Mouse (Mus musculus): ENCODE measurements at regions not wholly inside any gene's neighbourhood (a gene's known extent, or its start where the extent isn't known, plus 50 kb on each side); places are given as distances from the start of the nearest gene placed in this dataset.

DNA sequence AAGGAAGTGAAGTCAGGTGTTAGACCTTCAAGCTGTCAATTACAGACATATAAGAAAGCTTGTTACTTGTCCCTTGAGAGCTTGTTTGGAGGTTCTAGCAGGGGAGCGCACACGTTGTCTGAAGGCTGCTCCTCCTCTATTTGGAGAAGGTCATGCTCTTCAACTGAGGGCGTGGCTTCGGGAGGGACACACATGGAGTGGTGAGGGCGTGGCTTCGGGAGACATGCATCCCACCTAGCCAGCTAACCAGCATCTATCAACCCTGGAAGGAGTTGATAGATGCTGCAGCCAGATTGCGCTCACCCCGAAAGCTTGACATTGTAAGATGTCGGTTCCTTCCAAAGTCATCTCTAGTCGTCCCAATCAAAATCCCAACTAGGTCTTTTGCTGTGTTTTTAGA, 94.9 kb upstream of the Mylip start:
- Histone ChIP-seq H3K4me1 (no peaks in the 10 kb centered on the region), H3K9me3 (no peaks in the 10 kb centered on the region), H3K27ac (replicated peaks) (no peak overlapping the region), H3K36me3 (no peaks in the 10 kb centered on the region), H3K9ac (replicated peaks) (no peak overlapping the region), H3K4me3 (no peak overlapping the region), H3K27me3 (no peaks in the 10 kb centered on the region), H3K4me2 (replicated peaks) (no peak overlapping the region)
- no peak for ATAC-seq (replicated peaks)
- WGBS, result 94% methylated on average over 10 of the region's 10 CpGs

DNA sequence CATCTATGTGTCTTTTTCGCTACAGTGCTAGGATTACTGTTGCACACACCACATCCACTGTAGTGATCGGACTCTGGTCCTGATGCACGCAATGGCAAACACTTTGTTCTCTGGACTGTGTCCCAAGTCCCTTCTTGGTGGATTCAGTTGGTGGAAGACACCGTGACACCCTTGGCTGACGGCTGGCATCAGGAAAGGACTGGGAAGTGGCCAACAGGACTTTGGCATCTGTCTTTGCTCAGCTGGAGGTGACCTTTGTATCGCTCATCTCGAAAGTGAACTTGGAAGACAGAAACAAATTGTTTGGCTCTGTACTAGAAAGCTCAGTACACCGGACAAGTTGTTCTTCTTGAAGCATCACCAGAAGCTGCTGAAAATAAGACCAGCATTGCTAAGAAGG, 88.9 kb upstream of the Mylip start:
- 93% methylated on average over 8 of the region's 8 CpGs for WGBS
- no peaks in the 10 kb centered on the region for H3K36me3 ChIP-seq
- no peak for ATAC-seq (replicated peaks)
- no peak overlapping the region for H3K9ac ChIP-seq (replicated peaks)
- no peak overlapping the region for H3K4me2 ChIP-seq (replicated peaks)
- H3K27me3 ChIP-seq, result no peaks in the 10 kb centered on the region
- no peaks in the 10 kb centered on the region for H3K4me1 ChIP-seq
- H3K27ac ChIP-seq (replicated peaks), result no peak overlapping the region
- no peak overlapping the region for H3K4me3 ChIP-seq
- H3K9me3 ChIP-seq, result no peaks in the 10 kb centered on the region

DNA sequence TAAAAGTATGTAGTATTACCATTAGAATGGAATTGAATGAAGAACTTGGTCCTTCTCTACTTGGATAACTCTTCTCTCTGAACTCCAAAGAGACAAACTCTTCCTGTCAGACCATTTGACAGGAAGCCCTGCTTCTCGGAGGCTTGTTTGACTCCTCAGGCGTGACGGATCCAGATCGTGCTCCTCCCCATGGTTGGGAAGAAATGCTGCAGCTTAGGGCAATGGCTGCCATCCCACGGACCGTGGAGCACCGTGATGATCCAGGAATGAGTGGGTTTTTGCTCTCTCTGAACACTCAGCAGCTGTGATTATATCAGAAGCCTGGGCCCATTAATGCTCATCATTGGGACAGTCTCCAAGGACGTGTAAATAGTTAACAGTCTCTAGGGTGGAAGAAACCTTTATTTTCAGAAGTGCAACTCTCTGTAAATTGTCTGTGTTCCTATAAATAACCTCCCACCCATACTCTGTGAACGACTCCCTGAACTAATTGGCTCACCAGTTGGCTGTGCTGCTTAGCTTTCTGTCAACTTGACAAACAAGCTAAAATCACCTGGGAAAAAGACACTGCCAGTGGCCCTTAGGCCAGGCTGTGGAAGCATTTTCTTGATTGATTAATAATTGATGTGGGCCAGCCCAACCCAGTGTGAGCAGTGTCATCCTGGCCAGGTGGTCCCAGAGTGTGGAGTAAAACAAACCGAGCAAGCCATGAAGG, 88.2 kb upstream of the Mylip start:
- H3K27me3 ChIP-seq, result no peaks in the 10 kb centered on the region
- no peaks in the 10 kb centered on the region for H3K4me1 ChIP-seq
- no peak for ATAC-seq (replicated peaks)
- H3K9ac ChIP-seq (replicated peaks), result no peak overlapping the region
- no peak overlapping the region for H3K4me2 ChIP-seq (replicated peaks)
- no peak overlapping the region for H3K27ac ChIP-seq (replicated peaks)
- 83% methylated on average over 10 of the region's 10 CpGs for WGBS
- no peaks in the 10 kb centered on the region for H3K9me3 ChIP-seq
- no peak overlapping the region for H3K4me3 ChIP-seq
- no peaks in the 10 kb centered on the region for H3K36me3 ChIP-seq

DNA sequence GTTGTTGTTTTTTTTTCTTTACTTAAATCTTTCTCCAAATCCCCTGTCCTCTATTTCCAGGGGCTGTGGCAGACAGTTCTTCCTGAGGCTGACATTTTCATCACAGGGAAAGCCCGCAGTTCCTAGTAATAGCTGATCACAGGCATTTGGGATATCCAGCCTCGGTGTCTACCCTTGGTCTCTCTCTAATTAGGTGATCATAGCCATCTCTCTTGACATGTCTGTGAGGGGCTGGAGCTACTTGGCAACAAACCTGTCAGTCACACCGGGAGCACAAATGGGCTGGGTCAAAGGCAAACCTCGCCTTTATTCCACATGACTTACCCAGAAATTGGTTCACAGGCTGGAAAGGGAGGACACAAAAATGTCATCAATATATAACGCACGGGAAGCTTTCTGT, 86.7 kb upstream of the Mylip start:
- WGBS, result 39% methylated on average over 6 of the region's 6 CpGs
- Histone ChIP-seq H3K4me2 (replicated peaks) (no peak overlapping the region), H3K27me3 (no peaks in the 10 kb centered on the region), H3K36me3 (no peaks in the 10 kb centered on the region), H3K4me3 (no peak overlapping the region), H3K4me1 (no peaks in the 10 kb centered on the region), H3K9me3 (no peaks in the 10 kb centered on the region), H3K9ac (replicated peaks) (no peak overlapping the region), H3K27ac (replicated peaks) (no peak overlapping the region)
- no peak for ATAC-seq (replicated peaks)

DNA sequence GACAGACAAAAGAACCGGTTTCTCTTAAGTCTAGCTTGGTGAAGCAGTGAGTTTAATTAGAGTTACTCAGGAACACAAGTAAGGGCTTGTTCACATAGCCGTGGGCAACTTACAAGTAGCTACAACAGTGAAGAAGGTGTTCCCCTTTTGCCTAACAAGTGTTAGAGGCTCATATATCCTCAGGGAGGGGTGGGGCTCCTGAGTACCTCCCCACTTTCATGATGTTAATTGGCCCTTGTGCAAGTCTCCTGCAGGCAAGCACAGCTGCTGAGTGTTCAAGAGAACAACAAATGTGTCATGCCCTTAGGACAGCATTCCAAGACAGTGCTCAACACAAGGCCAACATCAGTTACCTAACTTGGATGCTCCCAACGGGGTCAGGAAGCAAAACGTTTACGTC, 83.4 kb upstream of the Mylip start:
- 59% methylated on average over 5 of the region's 5 CpGs for WGBS
- no peak for ATAC-seq (replicated peaks)

DNA sequence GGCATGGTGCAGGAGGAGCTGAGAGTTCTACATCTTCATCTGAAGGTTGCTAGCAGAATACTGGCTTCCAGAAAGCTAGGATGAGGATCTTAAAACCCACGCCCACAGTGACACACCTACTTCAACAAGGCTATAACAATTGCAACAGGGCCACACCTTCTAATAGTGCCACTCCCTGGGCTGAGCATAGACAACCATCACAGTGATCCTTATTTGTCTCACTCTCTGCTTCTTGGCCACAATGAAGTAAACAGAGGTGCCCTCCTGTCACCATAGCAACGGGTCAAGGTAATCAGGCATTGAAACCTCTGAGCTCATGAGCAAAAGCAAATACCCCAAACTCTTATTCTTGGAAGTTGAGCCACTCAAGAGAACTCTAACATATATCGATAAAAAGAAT, 82.3 kb upstream of the Mylip start:
- Histone ChIP-seq H3K4me1 (no peaks in the 10 kb centered on the region), H3K4me3 (no peak overlapping the region), H3K9me3 (no peaks in the 10 kb centered on the region), H3K4me2 (replicated peaks) (no peak overlapping the region), H3K27ac (replicated peaks) (no peak overlapping the region), H3K9ac (replicated peaks) (no peak overlapping the region), H3K36me3 (no peaks in the 10 kb centered on the region), H3K27me3 (no peaks in the 10 kb centered on the region)
- ATAC-seq (replicated peaks), result no peak
- WGBS, result 90% methylated on average over 3 of the region's 3 CpGs

More for the DNA sequence above, 83.4 kb upstream of the Mylip start:
- Histone ChIP-seq H3K4me3 (no peak overlapping the region), H3K9ac (replicated peaks) (no peak overlapping the region), H3K27ac (replicated peaks) (no peak overlapping the region), H3K4me2 (replicated peaks) (no peak overlapping the region), H3K27me3 (no peaks in the 10 kb centered on the region), H3K4me1 (no peaks in the 10 kb centered on the region), H3K36me3 (no peaks in the 10 kb centered on the region), H3K9me3 (no peaks in the 10 kb centered on the region)

DNA sequence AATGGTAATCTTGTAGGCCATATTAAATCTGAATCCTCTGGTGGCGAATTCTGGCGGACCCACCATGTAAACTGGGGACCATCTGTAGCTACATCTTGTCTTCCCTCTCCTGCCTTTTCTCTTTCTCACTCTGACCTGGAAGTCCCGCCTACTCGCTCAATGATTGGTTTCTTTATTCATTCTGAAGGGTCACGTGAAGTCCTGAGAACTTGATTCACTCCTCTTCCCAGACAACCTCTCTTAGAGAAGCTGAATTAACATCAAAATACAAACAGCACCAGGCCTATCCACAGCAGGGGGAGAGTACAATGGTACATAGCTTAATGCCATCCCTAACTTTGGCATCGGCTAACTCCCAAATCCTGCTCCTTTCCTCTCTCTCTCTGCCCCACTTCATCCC, 69.9 kb upstream of the Mylip start:
- Histone ChIP-seq H3K36me3 (no peaks in the 10 kb centered on the region), H3K9me3 (no peaks in the 10 kb centered on the region), H3K4me3 (no peak overlapping the region), H3K27ac (replicated peaks) (no peak overlapping the region), H3K4me1 (no peaks in the 10 kb centered on the region), H3K9ac (replicated peaks) (no peak overlapping the region), H3K4me2 (replicated peaks) (no peak overlapping the region), H3K27me3 (no peaks in the 10 kb centered on the region)
- ATAC-seq (replicated peaks), result no peak
- WGBS, result 81% methylated on average over 6 of the region's 6 CpGs

DNA sequence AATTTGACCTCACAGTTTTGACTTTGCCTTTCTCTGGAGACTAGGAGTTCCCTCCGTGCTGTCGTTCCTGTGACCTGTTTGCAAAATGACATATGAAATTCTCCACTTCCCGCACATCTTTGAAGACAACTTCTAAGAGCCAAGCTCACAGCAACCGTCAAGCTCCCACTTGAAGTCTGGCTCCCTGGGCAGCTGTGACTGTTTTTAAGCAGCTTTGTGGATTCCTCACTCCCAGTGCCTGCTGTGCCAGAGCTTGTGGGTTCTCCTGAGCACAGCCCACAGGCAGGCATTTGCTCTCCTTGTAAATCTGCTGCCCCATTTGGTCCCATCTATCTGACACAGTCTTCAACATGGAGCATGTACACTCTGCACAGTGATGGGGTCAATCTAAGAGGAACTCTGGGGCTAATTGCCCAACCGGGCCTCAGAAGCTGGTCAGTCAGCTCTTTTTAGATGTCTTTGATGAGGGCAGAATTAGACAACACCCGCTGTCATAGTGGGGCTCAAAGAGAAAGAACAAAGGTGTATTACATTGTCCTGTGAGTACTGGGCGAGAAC, 63.7 kb upstream of the Mylip start:
- Histone ChIP-seq H3K9ac (replicated peaks) (no peak overlapping the region), H3K4me3 (no peak overlapping the region), H3K9me3 (no peaks in the 10 kb centered on the region), H3K27ac (replicated peaks) (no peak overlapping the region), H3K4me2 (replicated peaks) (no peak overlapping the region), H3K36me3 (no peaks in the 10 kb centered on the region), H3K4me1 (no peaks in the 10 kb centered on the region), H3K27me3 (no peaks in the 10 kb centered on the region)
- ATAC-seq (replicated peaks), result no peak
- 66% methylated on average over 7 of the region's 7 CpGs for WGBS

DNA sequence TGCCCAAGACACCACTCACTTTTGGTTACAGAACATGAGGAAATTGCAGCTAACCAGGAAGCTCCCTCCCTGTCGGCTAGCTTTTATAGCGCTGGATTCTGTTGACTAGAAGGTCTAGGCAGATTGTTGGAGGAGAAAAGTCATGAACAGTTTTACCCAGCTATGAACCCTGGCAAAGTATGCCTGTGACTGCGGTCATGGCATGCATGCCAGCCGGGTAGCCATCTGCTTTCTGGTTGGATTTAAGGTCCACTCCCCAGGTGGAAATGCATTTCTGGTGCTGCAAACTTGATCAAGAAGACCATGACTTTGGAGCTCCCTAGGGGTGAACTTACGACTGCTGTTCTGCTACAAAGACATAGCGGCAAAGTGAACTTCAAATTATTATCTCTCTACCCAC, 62.8 kb upstream of the Mylip start:
- H3K4me1 ChIP-seq, result no peaks in the 10 kb centered on the region
- no peak overlapping the region for H3K4me2 ChIP-seq (replicated peaks)
- H3K36me3 ChIP-seq, result no peaks in the 10 kb centered on the region
- H3K4me3 ChIP-seq, result no peak overlapping the region
- H3K27me3 ChIP-seq, result no peaks in the 10 kb centered on the region
- H3K27ac ChIP-seq (replicated peaks), result no peak overlapping the region
- WGBS, result 94% methylated on average over 6 of the region's 6 CpGs
- ATAC-seq (replicated peaks), result no peak
- H3K9ac ChIP-seq (replicated peaks), result no peak overlapping the region
- no peaks in the 10 kb centered on the region for H3K9me3 ChIP-seq

DNA sequence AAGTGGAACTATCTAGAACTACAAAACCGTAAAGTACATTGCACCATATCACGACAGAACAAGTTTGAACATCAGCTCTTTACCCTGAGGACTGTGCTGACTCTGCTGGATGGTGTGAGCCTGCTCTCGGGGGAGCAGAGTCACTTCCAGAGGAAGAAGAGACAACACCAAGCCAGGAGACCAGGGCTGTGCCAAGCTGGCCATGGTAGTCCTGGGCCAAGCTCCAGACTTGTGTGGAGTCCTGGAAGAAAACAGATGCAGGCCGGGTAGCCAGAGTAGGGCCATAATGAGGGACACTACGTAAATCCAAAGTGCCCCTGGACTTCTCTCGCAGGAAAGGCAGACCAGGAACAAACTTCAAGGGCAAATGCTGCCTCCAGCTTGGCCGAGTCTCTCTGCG, 59.0 kb upstream of the Mylip start:
- H3K9me3 ChIP-seq, result no peaks in the 10 kb centered on the region
- no peak for ATAC-seq (replicated peaks)
- H3K4me2 ChIP-seq (replicated peaks), result no peak overlapping the region
- H3K4me1 ChIP-seq, result no peaks in the 10 kb centered on the region
- 82% methylated on average over 8 of the region's 8 CpGs for WGBS
- H3K27me3 ChIP-seq, result no peaks in the 10 kb centered on the region
- no peak overlapping the region for H3K27ac ChIP-seq (replicated peaks)
- H3K9ac ChIP-seq (replicated peaks), result no peak overlapping the region
- H3K4me3 ChIP-seq, result no peak overlapping the region
- no peaks in the 10 kb centered on the region for H3K36me3 ChIP-seq

DNA sequence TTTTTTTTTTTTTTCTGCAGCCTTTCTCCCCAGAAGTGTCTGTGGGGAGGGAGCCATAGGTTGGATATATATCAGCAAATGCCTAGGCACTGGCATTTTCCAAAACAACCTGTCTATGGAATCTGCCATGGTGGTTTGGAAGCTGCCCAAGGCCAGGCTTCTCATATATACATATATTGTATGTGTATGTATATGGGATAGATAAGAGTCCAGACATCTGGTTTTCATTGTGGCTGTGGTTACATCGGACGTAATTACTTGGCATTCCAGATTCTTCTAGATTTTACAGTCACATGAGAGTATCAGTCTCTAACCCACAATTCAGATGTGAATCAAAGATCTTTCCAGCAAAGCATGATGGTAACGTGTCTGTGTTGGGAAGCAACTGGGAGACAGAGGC, 57.5 kb upstream of the Mylip start:
- no peaks in the 10 kb centered on the region for H3K36me3 ChIP-seq
- no peaks in the 10 kb centered on the region for H3K9me3 ChIP-seq
- no peak overlapping the region for H3K9ac ChIP-seq (replicated peaks)
- H3K4me3 ChIP-seq, result no peak overlapping the region
- ATAC-seq (replicated peaks), result no peak
- H3K4me1 ChIP-seq, result no peaks in the 10 kb centered on the region
- 92% methylated on average over 3 of the region's 3 CpGs for WGBS
- H3K4me2 ChIP-seq (replicated peaks), result no peak overlapping the region
- no peaks in the 10 kb centered on the region for H3K27me3 ChIP-seq
- H3K27ac ChIP-seq (replicated peaks), result no peak overlapping the region

DNA sequence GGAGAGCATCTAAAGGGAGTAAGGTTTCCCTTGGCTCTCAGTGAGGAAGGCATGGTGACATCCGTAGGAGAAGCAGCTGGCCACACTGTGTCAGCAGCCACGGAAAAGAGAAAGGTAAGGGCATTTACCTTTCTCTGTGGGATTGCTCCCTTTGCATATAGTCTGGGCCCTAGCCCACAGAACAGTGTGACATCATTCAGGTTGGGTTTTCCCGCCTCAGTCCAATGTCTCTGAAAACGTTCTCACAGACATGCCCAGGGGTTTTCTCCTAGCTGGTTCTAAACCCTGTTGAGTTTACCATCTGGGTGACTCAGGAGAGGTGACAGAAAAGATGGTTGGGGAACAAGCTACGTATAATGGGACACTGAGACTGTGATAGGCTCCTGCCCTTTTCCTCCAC, 55.9 kb upstream of the Mylip start:
- no peak for ATAC-seq (replicated peaks)
- no peak overlapping the region for H3K9ac ChIP-seq (replicated peaks)
- no peak overlapping the region for H3K27ac ChIP-seq (replicated peaks)
- H3K36me3 ChIP-seq, result no peaks in the 10 kb centered on the region
- H3K4me3 ChIP-seq, result no peak overlapping the region
- H3K4me2 ChIP-seq (replicated peaks), result no peak overlapping the region
- no peaks in the 10 kb centered on the region for H3K27me3 ChIP-seq
- no peaks in the 10 kb centered on the region for H3K9me3 ChIP-seq
- no peaks in the 10 kb centered on the region for H3K4me1 ChIP-seq
- WGBS, result 79% methylated on average over 5 of the region's 5 CpGs

All from forebrain, embryonic 15.5 days (tissue).